Mouse (Mus musculus) limb, embryonic 12.5 days (tissue): ENCODE results near the gene Egln3. TPM values are rescaled to one million over a fixed set of nuclear protein-coding genes. Genes with fewer than 3 reads are reported as not detected.

Experiments
- ATAC-seq: fragments of 200-750 bp; cut with Nextera tagmentation; 2 replicates; pipeline ENCODE4 v1.8.0; 2017; ENCODE audit warnings: low read depth, moderate TSS enrichment; ENCODE audit not compliant: insufficient number of reproducible peaks, insufficient read depth, low FRiP score, low TSS enrichment
- H3K27ac ChIP-seq: fragments of 300-500 bp; sonication (generic); 2 replicates; pipeline ENCODE4 v1.5.1; 2016; ENCODE audit warnings: mild to moderate bottlenecking, moderate library complexity
- H3K27me3 ChIP-seq: fragments of 300-500 bp; sonication (generic); 2 replicates; pipeline ENCODE4 v1.6.1; 2016; ENCODE audit warnings: mild to moderate bottlenecking, moderate library complexity
- H3K36me3 ChIP-seq: fragments of 300-500 bp; sonication (generic); 2 replicates; pipeline ENCODE4 v1.6.1; 2016; ENCODE audit warnings: mild to moderate bottlenecking, moderate library complexity
- H3K4me1 ChIP-seq: fragments of 300-500 bp; sonication (generic); replicated peaks from 2 replicates; pipeline ENCODE4 v1.6.1; 2016
- H3K4me2 ChIP-seq: fragments of 300-500 bp; sonication (generic); 2 replicates; pipeline ENCODE4 v1.6.1; 2016; ENCODE audit warnings: mild to moderate bottlenecking, moderate library complexity
- H3K4me3 ChIP-seq: fragments of 300-500 bp; sonication (generic); replicated peaks from 2 replicates; pipeline ENCODE4 v1.5.1; 2016; ENCODE audit warnings: mild to moderate bottlenecking
- H3K9ac ChIP-seq: fragments of 300-500 bp; sonication (generic); replicated peaks from 2 replicates; pipeline ENCODE4 v1.6.1; 2016; ENCODE audit warnings: mild to moderate bottlenecking, moderate library complexity
- H3K9me3 ChIP-seq: fragments of 300-500 bp; sonication (generic); 2 replicates; pipeline ENCODE4 v1.6.1; 2016; ENCODE audit warnings: mild to moderate bottlenecking, moderate library complexity
- WGBS: fragments of 180-500 bp; shearing (Covaris S2); methylation state at CpG from one replicate; pipeline ENCODE4 v1.1.7; 2016; 5-methylcytosine and 5-hydroxymethylcytosine counted together
- polyA plus RNA-seq: library from polyadenylated mRNA; unstranded; fragments of >200 nt; fragmentation: Nextera tagmentation; extraction: Ambion mirVana; gene quantifications from 2 replicates; pipeline ENCODE4 v1.2.1, GENCODE M21; 2016

Gene Egln3
- polyA plus RNA-seq, 1 experiment from 2014 or later, result 3.0 TPM

DNA sequence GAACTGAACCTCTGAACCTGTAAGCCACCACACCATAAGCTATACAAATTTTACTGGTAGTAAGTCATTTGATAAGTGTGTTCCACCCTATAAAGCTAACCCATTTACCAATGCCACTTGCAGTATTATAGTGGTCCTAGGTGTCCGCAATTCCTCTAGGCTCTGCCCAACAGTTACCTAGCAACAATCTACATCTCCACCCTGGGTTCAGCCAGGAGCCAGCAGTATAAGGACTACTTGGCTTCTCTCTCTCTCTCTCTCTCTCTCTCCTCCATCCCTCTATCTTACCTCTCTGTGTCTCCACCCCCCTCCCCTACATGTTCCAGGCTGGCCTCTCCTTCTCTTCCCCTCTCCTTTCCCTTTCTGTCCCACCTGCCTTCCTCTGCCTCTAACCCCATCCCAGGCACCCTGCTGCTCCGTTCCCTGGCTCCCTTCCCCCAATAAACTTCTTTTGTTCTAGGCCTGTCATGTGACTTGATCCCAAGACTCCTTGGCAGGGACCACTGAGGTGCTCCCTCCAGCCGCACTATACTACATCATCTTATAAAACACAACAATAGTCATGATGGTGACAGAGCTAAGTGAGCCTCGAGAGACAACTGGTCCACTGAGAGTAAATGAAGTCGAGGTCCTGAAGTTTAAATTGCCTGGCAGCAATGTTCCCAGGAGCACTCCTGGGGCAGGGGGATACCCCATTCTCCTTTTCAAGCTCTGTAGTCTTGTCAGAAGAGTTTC is 42.0 kb downstream of the Egln3 start:
- no peak overlapping the region for H3K9ac ChIP-seq
- WGBS, result 27% methylated on average over 5 of the region's 5 CpGs
- no peaks in the 10 kb centered on the region for H3K9me3 ChIP-seq
- H3K27ac ChIP-seq, result no peak overlapping the region
- no peak for ATAC-seq
- H3K36me3 ChIP-seq, result no peaks in the 10 kb centered on the region
- H3K4me1 ChIP-seq, result peaks cover 18% of the 10 kb centered on the region
- H3K4me3 ChIP-seq, result no peak overlapping the region
- peaks cover 24% of the 10 kb centered on the region for H3K27me3 ChIP-seq
- peak overlapping the region; percentile 58; the same call in 1 of the 2 replicates for H3K4me2 ChIP-seq

DNA sequence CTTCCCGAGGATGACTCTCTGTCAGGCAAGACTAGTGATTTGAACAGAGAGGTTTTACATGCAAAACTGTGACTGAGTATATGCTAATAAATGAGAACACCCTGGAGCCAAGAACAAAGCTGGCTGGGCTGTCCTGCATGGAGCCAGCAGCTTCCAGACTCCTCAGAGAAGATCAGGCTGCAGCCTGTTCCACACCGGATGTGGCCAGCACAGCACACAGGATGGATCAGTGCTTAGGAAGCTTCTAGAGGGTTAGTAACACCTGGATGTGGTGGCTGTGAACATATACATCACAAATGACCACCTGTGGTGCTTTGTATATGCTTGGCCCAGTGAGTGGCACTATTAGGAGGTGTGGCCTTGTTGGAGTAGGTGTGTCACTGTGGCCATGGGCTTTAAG is 43.4 kb downstream of the Egln3 start:
- no peak overlapping the region for H3K4me3 ChIP-seq
- no peak overlapping the region for H3K27ac ChIP-seq
- H3K9me3 ChIP-seq, result peaks cover 3% of the 10 kb centered on the region; the same call in 1 of the 2 replicates
- 78% methylated on average over 2 of the region's 2 CpGs for WGBS
- ATAC-seq, result no peak
- H3K9ac ChIP-seq, result no peak overlapping the region
- H3K27me3 ChIP-seq, result peaks cover 24% of the 10 kb centered on the region
- peaks cover 18% of the 10 kb centered on the region for H3K4me1 ChIP-seq
- no peak overlapping the region for H3K4me2 ChIP-seq
- no peaks in the 10 kb centered on the region for H3K36me3 ChIP-seq

DNA sequence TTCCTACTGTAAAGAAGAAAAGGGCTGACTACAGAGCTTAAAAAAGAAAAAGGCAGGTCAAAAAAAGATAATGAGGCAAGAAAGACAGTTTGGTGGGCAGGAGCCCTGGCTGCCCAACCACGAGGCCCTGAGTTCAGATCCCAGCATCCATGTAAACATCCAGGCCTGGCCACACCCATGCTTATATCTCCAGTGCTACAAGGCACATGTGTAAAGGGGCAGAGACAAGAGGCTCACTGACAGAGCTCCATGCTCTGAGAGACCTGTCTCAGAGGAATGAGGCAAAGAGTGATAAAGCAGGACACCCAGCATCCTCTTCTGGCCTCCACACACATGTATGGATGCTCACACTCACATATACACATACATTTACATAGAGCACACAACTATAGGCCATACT is 48.9 kb downstream of the Egln3 start:
- H3K4me3 ChIP-seq, result no peak overlapping the region
- H3K27ac ChIP-seq, result no peak overlapping the region
- H3K4me2 ChIP-seq, result no peak overlapping the region
- H3K9me3 ChIP-seq, result peaks cover 3% of the 10 kb centered on the region; the same call in 1 of the 2 replicates
- no peaks in the 10 kb centered on the region for H3K27me3 ChIP-seq
- no peaks in the 10 kb centered on the region for H3K36me3 ChIP-seq
- WGBS, result 80% methylated on average over 1 of the region's 1 CpGs
- no peak overlapping the region for H3K9ac ChIP-seq
- no peak for ATAC-seq
- H3K4me1 ChIP-seq, result no peaks in the 10 kb centered on the region

DNA sequence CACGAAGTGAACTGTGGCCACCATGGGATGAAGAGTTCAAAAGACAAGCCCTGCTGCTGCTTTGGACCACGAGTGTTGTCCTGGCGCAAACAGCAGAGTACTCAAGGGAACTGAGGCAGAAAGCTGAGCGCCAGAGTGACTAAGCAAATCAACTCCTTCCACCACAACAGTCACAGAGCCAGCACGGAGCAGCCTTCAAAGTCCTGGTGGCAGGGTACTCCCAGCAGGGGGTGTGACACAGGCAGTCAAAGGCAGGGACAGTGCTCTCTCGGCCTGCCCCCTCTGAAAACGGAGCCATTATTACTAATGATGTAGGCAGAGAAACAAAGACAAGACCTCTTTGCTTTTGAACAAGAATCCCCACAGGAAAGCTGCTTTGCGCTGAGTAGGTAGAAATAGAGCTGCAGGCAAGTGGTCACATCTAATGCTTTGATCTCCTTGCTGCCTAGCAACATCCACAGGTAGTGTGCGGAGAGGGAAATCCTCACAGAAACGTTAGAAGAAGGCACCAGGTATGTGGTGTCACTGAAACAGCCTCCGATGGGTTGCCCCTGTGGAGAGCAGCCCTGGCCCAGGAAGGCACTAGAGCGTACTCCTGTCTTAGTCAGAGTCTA is 56.6 kb downstream of the Egln3 start:
- Histone ChIP-seq H3K27ac (no peak overlapping the region), H3K9me3 (no peaks in the 10 kb centered on the region), H3K4me3 (no peak overlapping the region), H3K36me3 (no peaks in the 10 kb centered on the region), H3K4me2 (peak overlapping the region; percentile 9; the same call in 1 of the 2 replicates), H3K9ac (no peak overlapping the region), H3K27me3 (no peaks in the 10 kb centered on the region; the same call in 1 of the 2 replicates), H3K4me1 (peaks cover 8% of the 10 kb centered on the region; the same call in 1 of the 2 replicates)
- no peak for ATAC-seq
- WGBS, result 27% methylated on average over 12 of the region's 12 CpGs
